Mouse (Mus musculus): ENCODE data around the gene Lrp6. TPM values are rescaled to one million over a fixed set of nuclear protein-coding genes. Genes with fewer than 3 reads are reported as not detected.

The Lrp6 gene
- polyA plus RNA-seq (2012; ENCODE audit: insufficient read depth, low replicate concordance), result 4.0 and 5.0 TPM in 2 replicates

- TF ChIP-seq GATA1 (IDR thresholded peaks at IDR 0.05; ENCODE audit: borderline replicate concordance, low read length) (no peak), FLI1 (IDR thresholded peaks at IDR 0.05; ENCODE audit: low read length) (no peak)
- no peaks in the 10 kb centered on the region for H3K36me3 ChIP-seq (replicated peaks; ENCODE audit: low read length)
- H3K9me3 ChIP-seq, result 0 out of 2 replicates have a peak, but pooled peaks cover 3% of the 10 kb centered on the region
- H3K27me3 ChIP-seq (replicated peaks), result peaks cover 4% of the 10 kb centered on the region
- peaks cover 17% of the 10 kb centered on the region for H3K4me1 ChIP-seq
- H3K4me3 ChIP-seq (replicated peaks), result peak within 1 kb of the TSS; percentile 95
These were observed at the start of gene Lrp6 for GRCm38 (mm10) chr6:134566818-134567485. Gene Lrp6 (minus strand): TSS chr6:134566965.

- TF ChIP-seq GATA1 (IDR thresholded peaks at IDR 0.05; ENCODE audit: borderline replicate concordance, low read length) (no peak), FLI1 (IDR thresholded peaks at IDR 0.05; ENCODE audit: low read length) (no peak)
- Histone ChIP-seq H3K4me3 (replicated peaks) (peak overlapping the region; percentile 84), H3K4me1 (peaks cover 3% of the 10 kb centered on the region; the same call in 1 of the 2 replicates), H3K27me3 (replicated peaks) (no peaks in the 10 kb centered on the region), H3K9me3 (no peaks in the 10 kb centered on the region), H3K36me3 (replicated peaks; ENCODE audit: low read length) (no peaks in the 10 kb centered on the region)
These were observed 48.2 kb upstream of the Lrp6 start for GRCm38 (mm10) chr6:134614723-134615648.

- Histone ChIP-seq H3K36me3 (replicated peaks; ENCODE audit: low read length) (no peaks in the 10 kb centered on the region), H3K9me3 (no peaks in the 10 kb centered on the region), H3K27me3 (replicated peaks) (no peaks in the 10 kb centered on the region), H3K4me1 (peaks cover 3% of the 10 kb centered on the region; the same call in 1 of the 2 replicates), H3K4me3 (replicated peaks) (no peak overlapping the region)
- TF ChIP-seq FLI1 (IDR thresholded peaks at IDR 0.05; ENCODE audit: low read length), result no peak
- no peak for TF ChIP-seq GATA1 (IDR thresholded peaks at IDR 0.05; ENCODE audit: borderline replicate concordance, low read length)
These were observed 47.6 kb upstream of the Lrp6 start for GRCm38 (mm10) chr6:134614322-134614721.

GRCm38 (mm10) chr6:134611896-134612295 lies 45.1 kb upstream of the Lrp6 start:
- H3K36me3 ChIP-seq (replicated peaks; ENCODE audit: low read length), result no peaks in the 10 kb centered on the region
- no peak for TF ChIP-seq FLI1 (IDR thresholded peaks at IDR 0.05; ENCODE audit: low read length)
- peaks cover 8% of the 10 kb centered on the region for H3K4me1 ChIP-seq
- no peaks in the 10 kb centered on the region for H3K9me3 ChIP-seq
- H3K27me3 ChIP-seq (replicated peaks), result no peaks in the 10 kb centered on the region
- H3K4me3 ChIP-seq (replicated peaks), result no peak overlapping the region

- Histone ChIP-seq H3K27me3 (replicated peaks) (peaks cover 5% of the 10 kb centered on the region), H3K4me1 (peaks cover 8% of the 10 kb centered on the region), H3K4me3 (replicated peaks) (no peak overlapping the region), H3K9me3 (no peaks in the 10 kb centered on the region), H3K36me3 (replicated peaks; ENCODE audit: low read length) (no peaks in the 10 kb centered on the region)
- TF ChIP-seq GATA1 (IDR thresholded peaks at IDR 0.05; ENCODE audit: borderline replicate concordance, low read length) (no peak), FLI1 (IDR thresholded peaks at IDR 0.05; ENCODE audit: low read length) (no peak)
These were observed 43.6 kb upstream of the Lrp6 start for GRCm38 (mm10) chr6:134610380-134610779.

- H3K4me1 ChIP-seq, result peaks cover 5% of the 10 kb centered on the region
- H3K4me3 ChIP-seq (replicated peaks), result peak overlapping the region; percentile 4
- H3K9me3 ChIP-seq, result no peaks in the 10 kb centered on the region
- no peaks in the 10 kb centered on the region for H3K36me3 ChIP-seq (replicated peaks; ENCODE audit: low read length)
- H3K27me3 ChIP-seq (replicated peaks), result peaks cover 13% of the 10 kb centered on the region
- no peak for TF ChIP-seq FLI1 (IDR thresholded peaks at IDR 0.05; ENCODE audit: low read length)
- TF ChIP-seq GATA1 (IDR thresholded peaks at IDR 0.05; ENCODE audit: borderline replicate concordance, low read length), result no peak
These were observed 40.4 kb upstream of the Lrp6 start for GRCm38 (mm10) chr6:134606949-134607746.

GRCm38 (mm10) chr6:134606540-134606939 lies 39.8 kb upstream of the Lrp6 start:
- Histone ChIP-seq H3K9me3 (no peaks in the 10 kb centered on the region), H3K36me3 (replicated peaks; ENCODE audit: low read length) (no peaks in the 10 kb centered on the region), H3K4me3 (replicated peaks) (no peak overlapping the region), H3K4me1 (peaks cover 5% of the 10 kb centered on the region), H3K27me3 (replicated peaks) (peaks cover 13% of the 10 kb centered on the region)
- TF ChIP-seq FLI1 (IDR thresholded peaks at IDR 0.05; ENCODE audit: low read length) (no peak), GATA1 (IDR thresholded peaks at IDR 0.05; ENCODE audit: borderline replicate concordance, low read length) (no peak)

- Histone ChIP-seq H3K36me3 (replicated peaks; ENCODE audit: low read length) (no peaks in the 10 kb centered on the region), H3K4me3 (replicated peaks) (no peak overlapping the region), H3K9me3 (no peaks in the 10 kb centered on the region), H3K27me3 (replicated peaks) (peaks cover 13% of the 10 kb centered on the region), H3K4me1 (peaks cover 5% of the 10 kb centered on the region)
- TF ChIP-seq FLI1 (IDR thresholded peaks at IDR 0.05; ENCODE audit: low read length) (no peak), GATA1 (IDR thresholded peaks at IDR 0.05; ENCODE audit: borderline replicate concordance, low read length) (no peak)
These were observed 38.4 kb upstream of the Lrp6 start for GRCm38 (mm10) chr6:134605196-134605595.

GRCm38 (mm10) chr6:134602371-134603003 lies 35.7 kb upstream of the Lrp6 start:
- Histone ChIP-seq H3K9me3 (peaks cover 7% of the 10 kb centered on the region), H3K36me3 (replicated peaks; ENCODE audit: low read length) (no peaks in the 10 kb centered on the region), H3K4me1 (peaks cover 4% of the 10 kb centered on the region), H3K27me3 (replicated peaks) (peaks cover 16% of the 10 kb centered on the region), H3K4me3 (replicated peaks) (no peak overlapping the region)
- TF ChIP-seq GATA1 (IDR thresholded peaks at IDR 0.05; ENCODE audit: borderline replicate concordance, low read length) (no peak), FLI1 (IDR thresholded peaks at IDR 0.05; ENCODE audit: low read length) (no peak)

Measured in megakaryocyte, embryonic 14.5 days (primary cell).